Mouse (Mus musculus) kidney, adult 9 months (tissue): Measurements from ENCODE around the gene Clasp1.

Experiments
- DNase-seq: peaks from one replicate; pipeline ENCODE4 v3.0.0; 2022

The Clasp1 gene

DNA sequence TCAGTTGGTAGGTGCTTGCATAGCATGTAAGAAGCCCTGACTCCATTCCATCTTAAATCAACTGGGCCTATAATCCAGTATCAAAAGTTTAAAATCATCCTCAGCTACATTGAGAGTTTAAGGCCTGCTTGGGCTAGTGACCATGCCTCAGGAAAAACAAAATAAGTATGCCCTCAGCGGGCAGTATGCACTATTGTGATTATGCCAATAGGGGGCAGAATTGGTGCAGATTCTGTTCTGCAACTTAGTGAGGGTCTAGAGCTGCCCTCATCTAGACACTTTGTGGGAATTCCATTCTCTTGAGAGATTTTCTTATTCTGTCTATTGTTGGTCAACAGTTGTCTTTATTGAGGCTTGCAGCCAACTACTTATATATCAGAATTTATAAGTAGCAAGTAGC is 116.9 kb downstream of the Clasp1 start:
- no peak for DNase-seq

DNA sequence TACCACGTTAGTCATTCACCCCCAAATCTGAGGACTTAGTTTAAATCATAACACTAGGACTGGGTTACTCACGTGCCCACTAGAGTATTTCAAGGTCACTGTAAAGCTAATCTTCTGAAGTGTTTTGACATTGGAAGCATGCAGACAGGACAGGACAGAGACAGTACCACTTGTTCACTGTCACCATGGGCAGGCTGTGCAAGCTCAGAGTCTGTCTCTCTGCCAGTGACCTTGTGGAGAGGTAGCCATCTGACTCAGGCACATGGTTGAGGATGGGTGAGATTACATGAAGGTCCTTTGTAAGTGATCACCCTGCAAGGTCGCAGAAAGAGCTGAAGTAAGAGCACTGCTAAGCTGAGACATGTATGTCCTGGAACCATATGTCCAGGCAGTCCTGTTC is 122.1 kb downstream of the Clasp1 start:
- DNase-seq: no peak

- DNase-seq: no peak
These were observed 123.1 kb downstream of the Clasp1 start for GRCm38 (mm10) chr1:118511738-118512530.

- no peak for DNase-seq
These were observed 127.4 kb downstream of the Clasp1 start for GRCm38 (mm10) chr1:118516256-118516655.

- DNase-seq: peak; percentile 22
These were observed 134.3 kb downstream of the Clasp1 start for GRCm38 (mm10) chr1:118523161-118523560.

DNA sequence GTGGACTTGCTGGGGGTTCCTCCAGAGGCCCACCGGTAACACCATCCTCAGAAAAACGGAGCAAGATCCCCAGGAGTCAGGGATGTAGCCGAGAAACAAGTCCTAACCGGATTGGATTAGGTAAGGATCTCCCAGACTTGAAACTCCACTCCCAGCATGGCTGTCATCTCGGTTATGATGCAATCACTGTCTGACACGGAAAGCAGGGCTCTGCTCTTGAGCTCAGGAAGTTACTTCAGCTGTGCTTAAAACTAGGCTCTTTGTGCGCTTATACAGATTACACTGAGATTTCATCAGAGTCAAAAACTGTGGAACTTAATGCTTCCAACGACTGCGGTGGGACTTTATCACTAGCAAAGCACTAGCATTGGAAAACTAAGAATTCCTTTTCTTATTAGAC is 136.5 kb downstream of the Clasp1 start:
- DNase-seq: no peak

GRCm38 (mm10) chr1:118529213-118529612 is 140.4 kb downstream of the Clasp1 start:
- DNase-seq: no peak

GRCm38 (mm10) chr1:118531259-118531658 is 142.4 kb downstream of the Clasp1 start:
- no peak for DNase-seq

DNA sequence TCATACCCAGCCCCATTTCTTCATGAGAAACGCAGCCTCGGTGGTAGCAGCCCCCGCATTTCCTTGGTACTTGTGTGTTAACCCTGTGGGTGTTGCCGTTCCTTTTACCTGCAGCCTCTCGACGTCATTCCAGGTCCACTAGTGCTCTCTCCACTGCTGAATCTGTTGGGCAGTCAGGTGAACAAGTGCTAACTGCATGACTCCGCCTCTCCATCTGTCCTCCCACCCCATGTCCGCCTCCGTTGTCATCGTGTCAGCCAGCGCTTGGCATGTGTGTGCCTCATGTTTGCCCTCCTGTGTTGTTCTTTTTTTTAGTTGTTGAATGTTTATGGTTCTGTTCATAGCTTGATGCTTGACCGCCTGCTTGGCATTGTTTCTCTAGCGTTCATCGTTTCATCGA is 147.2 kb downstream of the Clasp1 start:
- DNase-seq: no peak

- no peak for DNase-seq
These were observed 150.2 kb downstream of the Clasp1 start for GRCm38 (mm10) chr1:118539046-118539445.

GRCm38 (mm10) chr1:118542880-118543279 is 154.0 kb downstream of the Clasp1 start:
- no peak for DNase-seq

DNA sequence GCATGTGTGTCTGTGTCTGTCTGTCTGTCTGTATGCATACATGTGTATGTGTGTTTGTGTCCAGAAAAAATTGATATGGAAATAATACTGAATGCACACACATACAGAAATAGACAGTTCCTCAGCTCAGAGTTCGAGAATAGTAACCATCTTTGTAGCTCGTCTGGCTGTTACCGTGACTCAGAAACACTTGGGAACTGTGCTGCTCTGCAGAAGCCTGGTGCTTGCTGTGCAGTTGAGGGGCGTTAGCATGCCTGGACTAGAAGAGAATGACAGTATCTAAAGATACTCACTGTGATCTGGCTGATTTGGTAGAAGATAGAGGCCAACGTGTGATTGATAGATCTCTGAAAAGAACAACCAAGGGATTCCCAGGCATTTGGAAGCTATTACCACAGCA is 159.9 kb downstream of the Clasp1 start:
- DNase-seq: no peak

GRCm38 (mm10) chr1:118551152-118551551 is 162.3 kb downstream of the Clasp1 start:
- DNase-seq: no peak

GRCm38 (mm10) chr1:118552071-118552470 is 163.2 kb downstream of the Clasp1 start:
- DNase-seq: no peak

GRCm38 (mm10) chr1:118553045-118553444 is 164.2 kb downstream of the Clasp1 start:
- DNase-seq: no peak

DNA sequence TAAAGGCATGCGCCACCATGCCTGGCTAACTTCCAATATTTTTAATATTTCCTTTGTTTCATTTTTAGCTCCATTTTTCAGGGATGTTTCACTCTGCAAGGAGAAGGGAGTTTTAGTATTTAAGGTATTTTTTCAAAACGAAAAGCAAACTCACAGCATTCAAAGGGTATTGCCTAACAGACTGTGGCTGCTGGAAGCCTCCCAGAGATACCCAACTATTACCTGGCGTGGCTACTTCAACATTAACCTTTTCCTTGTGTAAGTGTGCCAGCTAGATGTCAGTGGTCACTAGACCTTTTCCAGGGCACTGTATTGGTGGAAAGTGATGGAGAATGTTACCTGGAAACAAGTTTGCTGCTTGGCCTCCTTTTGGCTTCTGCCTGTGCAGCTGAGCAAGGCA is 164.6 kb downstream of the Clasp1 start:
- no peak for DNase-seq

GRCm38 (mm10) chr1:118554961-118555360 is 166.1 kb downstream of the Clasp1 start:
- no peak for DNase-seq

DNA sequence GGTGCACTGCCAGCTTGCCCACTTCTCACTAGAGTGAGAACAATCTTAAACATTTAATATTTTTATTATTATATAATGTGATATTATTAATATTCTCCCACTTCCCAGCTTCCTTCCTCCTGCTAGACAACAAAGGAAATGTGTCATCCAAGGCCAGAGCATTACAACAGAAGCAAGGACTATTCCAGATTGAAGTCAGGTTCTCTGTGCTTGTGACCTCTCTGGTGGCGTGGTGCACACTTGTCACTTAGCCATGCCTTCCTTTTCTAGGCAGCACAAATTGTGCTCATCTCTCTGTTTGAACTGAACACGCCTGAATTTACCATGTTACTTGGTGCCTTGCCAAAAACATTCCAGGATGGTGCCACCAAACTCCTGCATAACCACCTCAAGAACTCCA is 170.9 kb downstream of the Clasp1 start:
- DNase-seq: no peak

GRCm38 (mm10) chr1:118564561-118564960 is 175.7 kb downstream of the Clasp1 start:
- DNase-seq: no peak

GRCm38 (mm10) chr1:118567659-118568058 is 178.8 kb downstream of the Clasp1 start:
- DNase-seq: no peak

DNA sequence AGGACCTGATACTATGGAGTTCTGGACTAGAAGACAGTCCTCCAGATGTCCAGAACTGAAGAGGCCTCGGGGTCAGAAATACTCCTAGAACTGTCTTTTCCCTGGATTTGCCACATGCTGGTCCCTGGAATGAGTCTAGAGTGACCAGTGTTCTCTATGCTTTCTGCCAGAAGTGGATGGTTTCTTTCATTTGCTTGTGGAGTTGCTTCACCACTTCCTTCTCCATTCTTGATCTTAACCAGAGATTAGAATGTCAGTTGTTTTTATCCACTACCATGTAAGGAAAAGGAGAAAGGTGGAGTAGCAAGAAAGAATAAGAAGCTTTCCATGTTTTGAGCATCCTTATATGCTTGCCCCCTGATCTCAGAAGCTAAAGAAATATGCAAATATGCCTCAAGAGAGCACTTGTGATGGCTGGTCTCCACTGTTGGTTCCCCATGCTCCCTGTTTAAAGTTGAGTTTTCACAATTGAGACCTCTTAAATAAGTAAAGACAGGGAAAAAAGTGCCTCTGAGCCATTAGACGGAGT is 191.4 kb downstream of the Clasp1 start:
- no peak for DNase-seq

- no peak for DNase-seq
These were observed 192.3 kb downstream of the Clasp1 start for GRCm38 (mm10) chr1:118581179-118581578.

DNA sequence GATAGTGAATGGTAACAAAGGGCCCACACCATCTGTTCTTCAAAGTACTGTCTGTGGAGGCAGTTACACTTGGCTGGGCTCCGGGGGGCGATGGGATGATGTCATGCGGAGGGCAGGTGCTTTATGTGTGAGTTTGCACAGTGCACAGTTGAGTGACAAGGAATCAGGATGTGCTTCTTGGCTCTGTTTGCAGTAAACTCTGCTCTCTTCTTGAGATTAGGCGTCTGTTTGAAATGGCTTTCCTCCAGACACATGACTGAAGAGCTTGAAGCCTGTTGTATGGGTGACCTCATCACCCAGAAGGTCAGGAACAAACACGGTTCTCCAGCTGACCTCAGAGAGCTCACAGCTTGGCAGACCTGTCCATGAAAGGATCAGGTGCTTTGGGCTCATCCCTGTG is 200.9 kb downstream of the Clasp1 start:
- peak; percentile 44 for DNase-seq

GRCm38 (mm10) chr1:118592933-118593332 is 204.1 kb downstream of the Clasp1 start:
- DNase-seq: peak; percentile 60

- DNase-seq: peak; percentile 51
These were observed 206.5 kb downstream of the Clasp1 start for GRCm38 (mm10) chr1:118595395-118595794.
